Mouse (Mus musculus): ENCODE data around the gene Exosc8. TPM values are rescaled to one million over a fixed set of nuclear protein-coding genes. Genes with fewer than 3 reads are reported as not detected.
A peak's percentile ranks its signal among the peaks of the same experiment; 100 is the strongest.

Exosc8 gene
- polyA plus RNA-seq (2012; rRNA removed) (45.6 and 64.1 TPM in 2 replicates), polyA plus RNA-seq (2014; fragmentation: Nextera tagmentation; extraction: Ambion mirVana) (84.5 and 89.8 TPM in 2 replicates)

DNA sequence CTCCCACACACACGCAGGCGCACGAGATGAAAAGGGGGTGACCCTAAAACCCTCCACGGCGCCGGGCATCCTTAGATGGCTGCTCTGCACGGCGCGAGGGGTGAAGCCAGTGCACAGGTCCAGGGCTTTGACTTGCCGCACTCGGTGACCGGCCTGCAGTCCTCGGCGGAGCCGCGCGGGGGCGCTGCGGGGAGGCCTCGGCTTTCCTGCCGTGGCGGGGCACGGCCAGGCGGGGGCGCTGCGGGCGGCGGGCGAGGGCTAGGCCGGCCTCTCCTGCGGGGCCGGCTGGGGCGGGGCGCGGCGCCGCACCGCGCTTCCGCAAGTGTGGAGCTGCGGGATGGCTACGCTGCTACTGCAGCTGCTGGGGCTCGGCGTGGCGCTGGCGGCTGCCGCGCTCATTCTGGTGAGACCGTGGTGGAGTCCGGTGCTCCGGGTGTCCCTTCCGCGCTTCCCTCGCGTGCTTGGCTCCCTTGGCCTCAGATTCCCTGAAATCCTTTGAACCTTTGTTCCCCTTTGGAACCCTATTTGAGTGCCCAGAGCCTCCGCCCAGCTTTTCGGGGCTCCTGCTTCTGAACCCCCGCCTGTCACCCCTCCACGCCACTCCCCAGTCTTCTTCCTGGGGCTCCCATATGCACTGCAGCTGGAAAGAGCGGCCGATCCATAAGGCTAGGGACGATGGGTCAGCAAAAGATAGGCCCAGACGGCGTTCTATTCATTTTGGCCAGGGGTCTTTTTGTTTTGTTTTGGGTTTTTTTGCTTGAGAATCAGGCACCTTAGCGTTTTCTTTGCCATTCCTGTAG, at the start of gene Exosc8, which contains the start of gene Alg5:
Gene Exosc8, minus strand, starts transcription at position 147 of the 800 bp plus-strand sequence.
Gene Alg5, plus strand, starts transcription at position 293 of the 800 bp plus-strand sequence.
- peak; percentile 89 for TF ChIP-seq CTCF (IDR thresholded peaks at IDR 0.05; ENCODE audit: low read depth)
- no peak for TF ChIP-seq EP300 (IDR thresholded peaks at IDR 0.05; ENCODE audit: low read depth)
- peak within 1 kb of the TSS; percentile 89 for H3K9ac ChIP-seq (replicated peaks)
- peaks cover 4 to 12% of the 10 kb centered on the region in 2 experiments; a peak in 3 of 4 replicates for H3K4me1 ChIP-seq (replicated peaks; ENCODE audit: control insufficient read depth in 2 of 2, insufficient read depth in 2 of 2, low read length in 1 of 2)
- peak within 1 kb of the TSS; percentile 86 for H3K4me2 ChIP-seq (ENCODE audit: low read depth)
- ATAC-seq (ENCODE audit: insufficient read depth) (peak; percentile 85), DNase-seq (ENCODE audit: low read depth in 3 of 3, low spot score in 3 of 3) (peak; percentile 47 to 61 (median 50))
- peak within 1 kb of the TSS; percentile 82 to 89 for H3K4me3 ChIP-seq (ENCODE audit: insufficient read depth in 1 of 2, low read depth in 2 of 2, low read length in 2 of 2)
- peak within 1 kb of the TSS; percentile 92 for H3K27ac ChIP-seq
- no peaks in the 10 kb centered on the region for H3K27me3 ChIP-seq (ENCODE audit: control insufficient read depth, insufficient read depth, low read length)
- WGBS (ENCODE audit: insufficient replicate concordance), result under 1% methylated on average over 61 of the region's 65 CpGs
- peaks cover 18% of the 10 kb centered on the region for H3K36me3 ChIP-seq (replicated peaks; ENCODE audit: control insufficient read depth, insufficient read depth, low read depth)
- no peaks in the 10 kb centered on the region for H3K9me3 ChIP-seq (ENCODE audit: control insufficient read depth, low read length)

GRCm38 (mm10) chr3:54775989-54776631, 40.9 kb upstream of the Exosc8 start:
- WGBS (ENCODE audit: insufficient replicate concordance), result 37% methylated on average over 7 of the region's 7 CpGs
- H3K27ac ChIP-seq, result no peak overlapping the region
- H3K9ac ChIP-seq (replicated peaks), result no peak overlapping the region
- H3K4me2 ChIP-seq (ENCODE audit: low read depth), result no peak overlapping the region
- no peak for ATAC-seq (ENCODE audit: insufficient read depth)
- DNase-seq (ENCODE audit: low read depth in 3 of 3, low spot score in 3 of 3), result no peak
- TF ChIP-seq CTCF (IDR thresholded peaks at IDR 0.05; ENCODE audit: low read depth) (no peak), EP300 (IDR thresholded peaks at IDR 0.05; ENCODE audit: low read depth) (no peak)
- no peak overlapping the region for H3K4me3 ChIP-seq (ENCODE audit: insufficient read depth in 1 of 2, low read depth in 2 of 2, low read length in 2 of 2)
- H3K36me3 ChIP-seq (replicated peaks; ENCODE audit: control insufficient read depth, insufficient read depth, low read depth), result no peaks in the 10 kb centered on the region
- H3K9me3 ChIP-seq (ENCODE audit: control insufficient read depth, low read length), result peaks cover 2% of the 10 kb centered on the region
- no peaks in the 10 kb centered on the region for H3K27me3 ChIP-seq (ENCODE audit: control insufficient read depth, insufficient read depth, low read length)
- no peaks in the 10 kb centered on the region for H3K4me1 ChIP-seq (replicated peaks; ENCODE audit: control insufficient read depth in 2 of 2, insufficient read depth in 2 of 2, low read length in 1 of 2)

DNA sequence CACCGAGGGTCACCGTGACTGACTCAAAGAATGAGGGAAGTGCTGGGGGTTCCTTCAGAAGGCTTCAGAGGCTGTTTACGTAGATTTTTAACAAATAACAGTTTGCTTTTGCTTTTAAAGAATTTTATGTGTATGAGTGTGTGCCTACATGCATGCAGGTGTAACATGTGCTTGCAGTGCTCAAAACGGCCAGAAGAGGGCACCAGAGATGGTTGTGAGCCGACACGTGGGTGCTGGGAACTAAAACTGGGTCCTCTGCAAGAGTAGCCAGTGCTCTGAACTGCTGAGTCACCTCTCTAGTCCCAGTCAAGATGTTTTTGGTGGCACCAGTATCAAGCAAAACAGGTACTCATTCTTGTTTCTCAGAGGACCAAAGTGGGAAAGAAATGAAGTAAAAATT, 38.4 kb upstream of the Exosc8 start:
- TF ChIP-seq CTCF (IDR thresholded peaks at IDR 0.05; ENCODE audit: low read depth) (peak; percentile 59), EP300 (IDR thresholded peaks at IDR 0.05; ENCODE audit: low read depth) (no peak)
- Histone ChIP-seq H3K36me3 (replicated peaks; ENCODE audit: control insufficient read depth, insufficient read depth, low read depth) (no peaks in the 10 kb centered on the region), H3K9me3 (ENCODE audit: control insufficient read depth, low read length) (peaks cover 2% of the 10 kb centered on the region), H3K9ac (replicated peaks) (no peak overlapping the region), H3K4me2 (ENCODE audit: low read depth) (no peak overlapping the region), H3K4me1 (replicated peaks; ENCODE audit: control insufficient read depth in 2 of 2, insufficient read depth in 2 of 2, low read length in 1 of 2) (no peaks in the 10 kb centered on the region), H3K4me3 (ENCODE audit: insufficient read depth in 1 of 2, low read depth in 2 of 2, low read length in 2 of 2) (no peak overlapping the region), H3K27me3 (ENCODE audit: control insufficient read depth, insufficient read depth, low read length) (no peaks in the 10 kb centered on the region), H3K27ac (no peak overlapping the region)
- ATAC-seq (ENCODE audit: insufficient read depth) (no peak), DNase-seq (ENCODE audit: low read depth in 3 of 3, low spot score in 3 of 3) (no peak)
- WGBS (ENCODE audit: insufficient replicate concordance), result 70% methylated on average over 6 of the region's 6 CpGs

DNA sequence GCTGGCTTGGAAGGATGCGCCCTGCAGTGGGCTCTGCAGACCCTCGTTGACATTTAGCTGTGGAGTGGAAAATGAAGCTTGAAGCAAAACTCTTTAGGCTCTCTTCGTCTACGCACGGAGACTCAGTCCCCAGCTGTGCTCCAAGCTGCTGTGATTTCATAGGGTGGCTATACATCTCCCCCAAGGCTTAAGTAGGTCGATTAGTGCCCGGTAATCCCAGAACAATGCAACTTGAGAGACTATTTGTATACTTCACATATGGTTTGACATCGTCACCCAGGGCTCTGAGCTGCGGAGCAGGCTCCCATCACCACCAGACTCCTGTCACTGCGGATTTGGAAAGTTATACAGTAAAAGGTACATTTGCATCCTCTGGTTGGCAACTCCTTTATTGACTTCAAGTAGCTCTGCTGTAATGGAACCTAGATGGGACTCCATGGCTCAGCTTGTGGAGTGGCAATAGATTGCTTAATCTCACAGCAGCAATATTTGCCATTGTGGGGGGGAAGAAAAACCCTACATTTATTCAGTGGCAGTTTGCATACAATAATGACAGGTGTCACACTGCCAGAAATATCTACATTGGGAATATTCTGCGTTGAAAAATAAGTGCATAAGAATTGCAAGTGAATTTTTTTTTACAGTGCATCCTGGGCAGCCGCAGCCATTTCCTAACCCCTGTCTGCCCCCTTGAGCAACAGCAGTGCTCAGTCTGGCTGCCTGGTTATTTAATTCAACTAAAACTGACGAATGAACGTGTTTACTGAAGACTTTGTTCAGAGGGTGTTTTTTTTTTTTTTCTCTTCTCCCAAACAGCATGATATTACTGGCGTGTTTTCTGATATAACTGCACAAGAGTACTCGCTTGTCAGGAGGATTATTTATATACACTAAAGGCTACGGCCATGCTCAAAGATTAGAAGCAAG, 34.4 kb upstream of the Exosc8 start:
- H3K27ac ChIP-seq, result no peak overlapping the region
- H3K36me3 ChIP-seq (replicated peaks; ENCODE audit: control insufficient read depth, insufficient read depth, low read depth), result no peaks in the 10 kb centered on the region
- DNase-seq (ENCODE audit: low read depth in 3 of 3, low spot score in 3 of 3) (no peak), ATAC-seq (ENCODE audit: insufficient read depth) (no peak)
- H3K9ac ChIP-seq (replicated peaks), result no peak overlapping the region
- no peaks in the 10 kb centered on the region for H3K27me3 ChIP-seq (ENCODE audit: control insufficient read depth, insufficient read depth, low read length)
- WGBS (ENCODE audit: insufficient replicate concordance), result 62% methylated on average over 17 of the region's 17 CpGs
- no peak overlapping the region for H3K4me2 ChIP-seq (ENCODE audit: low read depth)
- no peaks in the 10 kb centered on the region for H3K4me1 ChIP-seq (replicated peaks; ENCODE audit: control insufficient read depth in 2 of 2, insufficient read depth in 2 of 2, low read length in 1 of 2)
- no peak for TF ChIP-seq CTCF (IDR thresholded peaks at IDR 0.05; ENCODE audit: low read depth)
- TF ChIP-seq EP300 (IDR thresholded peaks at IDR 0.05; ENCODE audit: low read depth), result no peak
- no peak overlapping the region for H3K4me3 ChIP-seq (ENCODE audit: insufficient read depth in 1 of 2, low read depth in 2 of 2, low read length in 2 of 2)
- H3K9me3 ChIP-seq (ENCODE audit: control insufficient read depth, low read length), result peaks cover 2% of the 10 kb centered on the region

Data from liver, embryonic 14.5 days (tissue).